ENCODE assay signal across 20 mouse cellular contexts in the genomic region with DNA sequence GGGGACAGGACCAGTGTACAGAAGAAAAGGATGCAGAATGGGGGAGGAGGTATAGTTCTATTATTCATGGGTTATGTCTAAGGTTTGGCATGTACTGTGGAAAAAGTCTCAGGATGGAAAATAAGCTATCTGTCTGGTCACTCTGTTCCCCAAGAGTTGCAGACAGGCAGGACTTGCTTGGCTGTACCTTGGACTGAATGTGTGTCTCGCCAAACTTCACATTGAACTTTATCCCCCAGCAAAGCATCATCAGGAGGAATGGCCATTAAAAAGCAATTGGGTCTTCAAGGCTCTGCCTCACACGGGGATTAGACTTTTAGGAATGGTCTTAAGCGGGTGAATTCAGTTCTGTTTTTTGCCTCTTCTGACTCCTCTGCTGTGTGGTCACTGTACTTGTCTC. TPM values are rescaled to one million over a fixed set of nuclear protein-coding genes. Genes with fewer than 3 reads are reported as not detected.
DNase-seq lines count a peak whose midpoint lies in the region; ATAC-seq and TF ChIP-seq lines count a peak whose summit lies in the region.
"Had no signal": no experiment of that assay in that cellular context is flagged by ENCODE, and none has a peak within 500 bp of the region (broad histone marks: within the 10 kb centered on the region; RNA-seq: fewer than 3 reads in every experiment).

No protein-coding gene starts in this region.

- TF ChIP-seq CTCF in liver, adult 2 months (IDR thresholded peaks at IDR 0.05; ENCODE audit: low read depth, low read length): no peak

- H3K27ac ChIP-seq in embryonic facial prominence, embryonic 14.5 days (replicated peaks; ENCODE audit: low read depth, low read length): 0 out of 2 replicates have a peak overlapping the region, but pooled peaks have one; percentile 22
- no peak overlapping the region for H3K27ac ChIP-seq in embryonic facial prominence, embryonic 10.5 days (replicated peaks)
- H3K27ac ChIP-seq in liver, adult 2 months (replicated peaks; ENCODE audit: insufficient read depth, low read depth, low read length): no peak overlapping the region
- no peak overlapping the region for H3K27ac ChIP-seq in liver, embryonic 12.5 days
- H3K27ac ChIP-seq: forebrain, embryonic 12.5 days; gastrocnemius, adult 2 months; heart, embryonic 13.5 days; hindbrain, embryonic 12.5 days had no signal

- no peak for ATAC-seq in embryonic facial prominence, embryonic 14.5 days (ENCODE audit: low read depth)
- no peak for ATAC-seq in liver, embryonic 12.5 days
- no peak for ATAC-seq in erythroblast, adult 5-6 weeks (replicated peaks; ENCODE audit: low FRiP score, poor library complexity, severe bottlenecking)
- ATAC-seq: CD4-positive, CD25-positive, alpha-beta regulatory T cell, adult 4 months had no signal

- no peak for TF ChIP-seq POLR2A in liver, adult 2 months (IDR thresholded peaks at IDR 0.05; ENCODE audit: extremely low read depth, insufficient read depth, low read length)

- H3K4me3 ChIP-seq in embryonic facial prominence, embryonic 14.5 days (ENCODE audit: low read depth, low read length): no peak overlapping the region
- H3K4me3 ChIP-seq in embryonic facial prominence, embryonic 10.5 days: no peak overlapping the region
- no peak overlapping the region for H3K4me3 ChIP-seq in liver, adult 2 months (ENCODE audit: insufficient read depth, low read depth, low read length)
- no peak overlapping the region for H3K4me3 ChIP-seq in liver, embryonic 12.5 days
- H3K4me3 ChIP-seq: forebrain, embryonic 12.5 days; gastrocnemius, adult 2 months; heart, embryonic 13.5 days; hindbrain, embryonic 12.5 days had no signal

- no peak overlapping the region for H3K4me2 ChIP-seq in embryonic facial prominence, embryonic 14.5 days (ENCODE audit: low read depth, low read length)
- H3K4me2 ChIP-seq in liver, embryonic 12.5 days: no peak overlapping the region
- H3K4me2 ChIP-seq: forebrain, embryonic 12.5 days; heart, embryonic 13.5 days; hindbrain, embryonic 12.5 days had no signal

- H3K36me3 ChIP-seq in embryonic facial prominence, embryonic 14.5 days (ENCODE audit: control insufficient read depth, insufficient read depth, low read length): no peaks in the 10 kb centered on the region
- no peaks in the 10 kb centered on the region for H3K36me3 ChIP-seq in embryonic facial prominence, embryonic 10.5 days (replicated peaks)
- no peaks in the 10 kb centered on the region for H3K36me3 ChIP-seq in liver, adult 2 months (ENCODE audit: control insufficient read depth, insufficient read depth, low read length)
- H3K36me3 ChIP-seq in liver, embryonic 12.5 days: no peaks in the 10 kb centered on the region
- H3K36me3 ChIP-seq: forebrain, embryonic 12.5 days; G1E; heart, embryonic 13.5 days; hindbrain, embryonic 12.5 days had no signal

- no peaks in the 10 kb centered on the region for H3K9me3 ChIP-seq in embryonic facial prominence, embryonic 14.5 days (ENCODE audit: control insufficient read depth, low read length)
- H3K9me3 ChIP-seq in embryonic facial prominence, embryonic 10.5 days: no peaks in the 10 kb centered on the region
- H3K9me3 ChIP-seq in liver, embryonic 12.5 days (replicated peaks): no peaks in the 10 kb centered on the region
- H3K9me3 ChIP-seq: forebrain, embryonic 12.5 days; G1E; heart, embryonic 13.5 days; hindbrain, embryonic 12.5 days had no signal

- peaks cover 15% of the 10 kb centered on the region; the same call in 1 of the 2 replicates for H3K4me1 ChIP-seq in embryonic facial prominence, embryonic 14.5 days (ENCODE audit: control insufficient read depth, insufficient read depth, low read length)
- peaks cover 37% of the 10 kb centered on the region for H3K4me1 ChIP-seq in embryonic facial prominence, embryonic 10.5 days
- no peaks in the 10 kb centered on the region for H3K4me1 ChIP-seq in liver, adult 2 months (ENCODE audit: control insufficient read depth, insufficient read depth, low read length)
- no peaks in the 10 kb centered on the region for H3K4me1 ChIP-seq in liver, embryonic 12.5 days
- H3K4me1 ChIP-seq: hindbrain, embryonic 12.5 days had no signal

- H3K27me3 ChIP-seq in embryonic facial prominence, embryonic 14.5 days (replicated peaks; ENCODE audit: control insufficient read depth, insufficient read depth, low read length): no peaks in the 10 kb centered on the region
- no peaks in the 10 kb centered on the region for H3K27me3 ChIP-seq in embryonic facial prominence, embryonic 10.5 days (replicated peaks; ENCODE audit: low read depth, poor library complexity, severe bottlenecking)
- no peaks in the 10 kb centered on the region for H3K27me3 ChIP-seq in liver, adult 2 months (ENCODE audit: control insufficient read depth, insufficient read depth, low read length)
- no peaks in the 10 kb centered on the region for H3K27me3 ChIP-seq in liver, embryonic 12.5 days (replicated peaks)
- H3K27me3 ChIP-seq: forebrain, embryonic 12.5 days; heart, embryonic 13.5 days; hindbrain, embryonic 12.5 days had no signal

- H3K9ac ChIP-seq in embryonic facial prominence, embryonic 14.5 days (ENCODE audit: low read depth, low read length): no peak overlapping the region
- H3K9ac ChIP-seq in liver, adult 2 months (ENCODE audit: low read depth, low read length): no peak overlapping the region
- H3K9ac ChIP-seq in liver, embryonic 12.5 days: no peak overlapping the region
- H3K9ac ChIP-seq: forebrain, embryonic 12.5 days; heart, embryonic 13.5 days; hindbrain, embryonic 12.5 days had no signal

- 75% methylated on average over 3 of the region's 3 CpGs for WGBS in embryonic facial prominence, embryonic 14.5 days
- WGBS in embryonic facial prominence, embryonic 10.5 days: 82% methylated on average over 3 of the region's 3 CpGs
- 49% methylated on average over 3 of the region's 3 CpGs for WGBS in liver, adult 2 months
- whole genome bisulfite sequencing in liver, embryonic 12.5 days (ENCODE audit: insufficient replicate concordance): 65% methylated on average over 3 of the region's 3 CpGs

- DNase-seq in embryonic facial prominence, embryonic 14.5 days (ENCODE audit: low spot score): no peak
- no peak for DNase-seq in embryonic facial prominence, embryonic 10.5 days (ENCODE audit: low spot score)
- DNase-seq in kidney, adult 8-10 months: peak; percentile 45 to 70
- no peak for DNase-seq in kidney, adult 18-20 months
- DNase-seq in liver, adult 2 months (ENCODE audit: extremely low read depth, low read depth, low spot score): peak; percentile 47
- no peak for DNase-seq in layer of hippocampus, postnatal 10 days (ENCODE audit: low spot score in 2 of 2)
- DNase-seq: adrenal gland, adult 8-10 months; adrenal gland, postnatal 36 days; B cell, adult 2 months; gastrocnemius, adult 2 months; gastrocnemius, postnatal 25 days; heart, adult 11 months; heart, postnatal 36 days had no signal

- H3K79me2 ChIP-seq in liver, adult 2 months (ENCODE audit: control insufficient read depth, insufficient read depth, low read length): no peaks in the 10 kb centered on the region

RNA-seq across cellular contexts. Expression of a gene that starts 59.1 kb away (rescaled TPM):
- 20.2 and 21.8 TPM in 2 replicates for polyA plus RNA-seq in embryonic facial prominence, embryonic 14.5 days (2014; fragmentation: Nextera tagmentation; extraction: Ambion mirVana)
- polyA plus RNA-seq in embryonic facial prominence, embryonic 10.5 days (2016; fragmentation: Nextera tagmentation; extraction: Ambion mirVana): 10.2 and 11.5 TPM in 2 replicates
- 11.5 and 12.1 TPM in 2 replicates for total RNA-seq in liver, adult 2 months (2014; rRNA removed)
- polyA plus RNA-seq in liver, adult 2 months (2012; rRNA removed): 4.8 and 6.3 TPM in 2 replicates
- 3.5 and 4.5 TPM in 2 replicates for polyA plus RNA-seq in liver, embryonic 12.5 days (2016; fragmentation: Nextera tagmentation; extraction: Ambion mirVana)
- total RNA-seq in erythroblast, adult 5-6 weeks (2015; ENCODE audit: low replicate concordance): 0.63 TPM in 1 of 2 replicates, not detected in the other
- total RNA-seq in erythroblast, adult 5-6 weeks (2017; ENCODE audit: low replicate concordance): 0.14 TPM in 1 of 2 replicates, not detected in the other
- total RNA-seq in layer of hippocampus, postnatal 10 days (2021): 1 to 10 TPM; 7.9 to 8.2 TPM
- polyA plus RNA-seq: CD4-positive, CD25-positive, alpha-beta regulatory T cell, adult 4 months; G1E had no signal

RNA-seq across cellular contexts. Expression of a gene that starts 59.2 kb away (rescaled TPM):
- polyA plus RNA-seq in embryonic facial prominence, embryonic 14.5 days (2014; fragmentation: Nextera tagmentation; extraction: Ambion mirVana): 18.8 and 21.4 TPM in 2 replicates
- 15.8 and 18.0 TPM in 2 replicates for polyA plus RNA-seq in embryonic facial prominence, embryonic 10.5 days (2016; fragmentation: Nextera tagmentation; extraction: Ambion mirVana)
- 60.4 and 60.5 TPM in 2 replicates for total RNA-seq in liver, adult 2 months (2014; rRNA removed)
- polyA plus RNA-seq in liver, adult 2 months (2012; rRNA removed): 101 and 108 TPM in 2 replicates
- 16.0 and 16.7 TPM in 2 replicates for polyA plus RNA-seq in liver, embryonic 12.5 days (2016; fragmentation: Nextera tagmentation; extraction: Ambion mirVana)
- 3.1 and 7.7 TPM in 2 replicates for total RNA-seq in erythroblast, adult 5-6 weeks (2015; ENCODE audit: low replicate concordance)
- 0.98 and 10.3 TPM in 2 replicates for total RNA-seq in erythroblast, adult 5-6 weeks (2017; ENCODE audit: low replicate concordance)
- total RNA-seq in layer of hippocampus, postnatal 10 days (2021): 10 to 100 TPM; 72.2 to 84.4 TPM

Comparison
In these comparisons a context has a peak if more than half of its experiments do, and no peak if none do; other contexts are left out.
1. DNase-seq: peak in kidney, adult 8-10 months (2 of 2) and liver, adult 2 months (single experiment); none in embryonic facial prominence, embryonic 14.5 days (single experiment), embryonic facial prominence, embryonic 10.5 days (single experiment), kidney, adult 18-20 months (single experiment) and layer of hippocampus, postnatal 10 days (0 of 2).